Mouse (Mus musculus) adrenal gland, adult 18-20 months (tissue): ENCODE measurements at regions not wholly inside any gene's neighbourhood (a gene's known extent, or its start where the extent isn't known, plus 50 kb on each side); places are given as distances from the start of the nearest gene placed in this dataset.
A peak's percentile ranks its signal among the peaks of the same experiment; 100 is the strongest.
"Not testable (repeated sequence)": the region's sequence is repeated elsewhere in the genome, so short reads cannot be mapped to it uniquely, and the experiment has no call there.

Experiments used
- DNase-seq, 2 experiments: peaks; one replicate each; pipeline ENCODE4 v3.0.0; 2021 to 2022; ENCODE audit warnings: low spot score in 2 of 2

GRCm38 (mm10) chr10:103507051-103507450, 139.5 kb downstream of the Slc6a15 start:
- not testable (repeated sequence) for DNase-seq

DNA sequence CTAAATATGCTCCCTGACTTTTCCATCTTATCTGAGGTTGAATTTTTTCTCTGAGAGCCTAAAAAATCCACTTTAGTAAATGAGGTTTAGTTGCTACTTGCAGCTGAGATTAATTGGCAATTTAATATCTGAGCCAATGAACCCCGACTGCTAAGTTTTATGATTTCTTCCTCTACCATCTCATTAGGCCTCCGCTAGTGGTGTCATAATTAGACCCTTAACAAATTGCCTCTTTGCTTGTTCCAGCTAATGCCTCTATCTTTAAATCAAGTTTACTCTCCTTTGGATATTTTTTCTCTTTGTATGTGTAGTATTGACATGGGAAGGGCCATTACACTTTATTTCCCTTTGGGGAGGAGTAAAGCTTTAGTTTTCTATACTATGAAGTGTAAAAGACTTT, 176.9 kb downstream of the Slc6a15 start:
- DNase-seq = no peak

DNA sequence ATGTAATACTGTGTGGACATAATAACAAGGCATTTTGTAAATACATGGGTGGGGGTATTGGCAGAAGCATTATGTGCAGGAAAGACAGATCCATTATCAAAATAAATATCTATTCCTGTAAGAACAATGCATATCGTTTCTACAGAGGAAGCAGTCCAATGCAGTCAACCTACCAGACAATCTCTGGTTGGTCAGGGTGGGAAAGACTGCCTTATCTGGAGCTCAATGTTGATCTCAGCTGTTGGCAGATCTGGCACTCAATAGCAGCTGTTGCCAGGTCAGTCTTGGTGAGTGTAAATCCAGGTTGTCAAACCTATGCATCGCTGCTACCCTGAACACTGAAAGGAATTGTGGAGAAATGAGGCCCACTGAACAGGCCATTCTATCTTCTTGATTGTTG, 181.9 kb downstream of the Slc6a15 start:
- no peak for DNase-seq

DNA sequence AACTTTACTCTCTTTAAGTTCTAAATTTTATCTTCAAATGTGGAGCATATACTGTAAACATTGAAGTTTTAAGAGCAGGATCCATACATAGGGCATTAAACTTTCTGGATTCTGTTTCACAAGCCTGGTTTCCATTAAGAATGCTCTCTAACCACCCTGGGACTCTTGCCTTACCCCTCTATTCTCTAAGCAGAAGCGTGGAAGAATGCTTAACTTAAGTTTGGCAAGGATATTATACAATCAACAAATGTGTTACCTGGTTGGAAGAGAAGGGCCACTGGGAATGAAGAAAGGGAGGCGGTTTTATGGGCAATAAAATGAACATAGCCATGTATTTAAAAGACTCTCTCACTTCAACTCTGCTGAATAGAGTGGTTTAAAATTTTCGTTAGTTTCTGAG, 217.5 kb downstream of the Slc6a15 start:
- DNase-seq = no peak

DNA sequence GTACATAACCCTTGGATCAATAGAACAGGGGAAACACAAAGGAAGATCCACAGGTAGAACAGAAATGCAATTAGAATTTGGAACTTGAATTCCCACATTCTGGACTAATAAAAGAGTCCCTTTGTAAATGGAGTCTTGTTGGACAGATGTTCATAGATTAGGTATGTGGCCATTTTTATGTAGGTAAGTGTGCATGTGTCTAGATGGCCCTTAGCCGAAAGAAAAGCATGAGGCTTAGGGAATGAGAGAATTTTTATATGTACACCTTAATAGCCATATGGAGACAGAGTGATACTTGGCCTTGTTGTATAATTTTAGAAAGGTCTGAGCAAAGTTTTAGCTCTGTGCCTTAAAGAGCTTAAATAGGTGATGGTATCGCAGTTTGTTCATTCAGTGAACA, 217.9 kb downstream of the Slc6a15 start:
- no peak for DNase-seq

GRCm38 (mm10) chr10:103591985-103592384, 224.4 kb downstream of the Slc6a15 start:
- DNase-seq = no peak

- no peak for DNase-seq
Observed at GRCm38 (mm10) chr10:103641162-103641561, 273.6 kb downstream of the Slc6a15 start.

DNA sequence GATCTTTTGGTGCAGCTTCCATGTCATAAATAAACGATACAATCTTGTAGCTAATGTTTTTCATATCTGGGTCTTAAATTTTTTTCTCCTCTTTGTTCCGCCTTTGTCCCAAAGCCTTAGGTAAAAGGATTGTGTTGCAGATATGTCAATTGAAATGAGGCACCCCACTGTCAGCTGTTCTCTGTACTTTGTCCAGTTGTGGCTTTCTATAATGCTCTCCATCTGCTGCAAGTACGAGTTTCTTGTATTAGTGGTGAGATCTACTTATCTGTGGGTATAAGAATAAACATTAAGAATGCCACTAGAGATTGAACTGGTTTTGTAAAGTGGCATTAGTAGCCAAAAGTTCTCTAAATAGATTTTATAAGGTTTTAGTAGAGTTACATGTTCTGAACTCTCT, 282.3 kb downstream of the Slc6a15 start:
- no peak for DNase-seq

DNA sequence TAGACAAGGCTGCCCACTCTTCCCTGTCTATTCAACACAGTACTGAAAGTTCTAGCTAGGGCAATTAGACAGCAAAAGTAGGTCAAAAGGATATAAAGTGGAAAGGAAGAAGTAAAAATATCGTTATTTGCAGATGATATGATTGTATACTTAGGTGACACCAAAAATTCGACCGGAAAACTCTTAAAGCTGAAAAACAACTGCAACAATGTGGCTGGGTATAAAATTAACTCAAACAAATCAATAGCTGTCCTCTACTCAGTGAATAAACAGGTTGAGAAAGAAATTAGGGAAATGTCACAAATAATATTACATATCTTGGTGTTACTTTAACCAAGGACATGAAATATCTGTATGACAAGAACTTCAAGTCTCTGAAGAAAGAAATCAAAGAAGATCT, 305.5 kb downstream of the Slc6a15 start:
- no peak for DNase-seq

DNA sequence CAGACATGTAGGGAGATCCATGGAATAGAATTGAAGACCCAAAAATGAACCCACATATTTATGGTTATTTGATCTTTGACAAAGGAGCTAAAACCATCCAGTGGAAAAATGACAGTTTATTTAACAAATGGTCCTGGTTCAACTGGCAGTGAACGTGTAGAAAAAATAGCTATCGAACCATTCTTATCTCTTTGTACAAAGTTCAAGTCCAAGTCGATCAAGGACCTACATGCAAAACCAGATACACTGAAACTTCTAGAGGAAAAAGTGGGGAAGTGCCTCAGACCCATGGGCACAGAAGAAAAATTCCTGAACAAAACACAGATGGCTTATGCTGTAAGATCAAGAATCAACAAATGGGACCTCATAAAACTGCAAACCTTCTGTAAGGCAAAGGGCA, 306.2 kb downstream of the Slc6a15 start:
- no peak for DNase-seq

GRCm38 (mm10) chr10:103692682-103693081, 325.1 kb downstream of the Slc6a15 start:
- DNase-seq = no peak

- no peak for DNase-seq
Observed at GRCm38 (mm10) chr10:103715080-103715725, 347.6 kb downstream of the Slc6a15 start.

- DNase-seq = no peak
Observed at GRCm38 (mm10) chr10:103718998-103719662, 351.5 kb downstream of the Slc6a15 start.

DNA sequence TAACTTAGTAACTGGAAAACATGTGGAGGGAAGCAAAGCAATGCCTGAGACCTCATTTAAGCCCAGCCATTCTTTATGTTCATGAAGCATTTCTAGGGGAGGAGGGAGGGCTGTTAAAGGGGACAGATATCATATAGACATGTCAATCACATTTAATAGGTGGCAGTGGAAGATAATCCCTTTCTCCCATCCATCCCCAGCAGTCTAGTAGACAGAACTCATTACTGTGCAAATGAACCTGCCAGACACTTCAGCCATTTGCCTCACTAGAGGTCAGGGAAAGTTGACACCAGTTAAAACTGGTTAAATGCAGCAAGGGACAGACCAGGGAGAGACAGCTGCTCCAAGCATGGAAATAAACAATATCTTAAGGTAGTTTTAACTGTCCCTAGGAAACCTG, 359.1 kb downstream of the Slc6a15 start:
- no peak for DNase-seq

DNA sequence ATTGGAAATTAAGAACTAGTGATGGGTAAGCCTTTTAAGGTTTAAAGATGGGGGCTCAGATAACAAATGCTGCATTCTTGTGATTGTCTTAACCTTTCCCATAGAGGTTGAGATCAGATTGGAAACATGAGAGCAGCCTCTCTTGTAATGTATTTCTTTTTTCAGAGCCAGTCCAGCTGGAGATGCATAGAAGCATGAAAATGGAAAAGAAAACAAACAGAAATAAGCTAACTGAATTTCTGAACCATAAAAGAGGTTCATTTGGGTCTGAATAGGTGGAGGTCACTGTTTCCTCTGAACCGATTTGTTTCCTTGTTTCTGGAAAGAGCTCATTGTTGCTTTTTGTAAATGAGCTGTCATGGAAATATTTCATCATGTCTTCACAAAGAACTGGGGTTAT, 363.9 kb downstream of the Slc6a15 start:
- no peak for DNase-seq

DNA sequence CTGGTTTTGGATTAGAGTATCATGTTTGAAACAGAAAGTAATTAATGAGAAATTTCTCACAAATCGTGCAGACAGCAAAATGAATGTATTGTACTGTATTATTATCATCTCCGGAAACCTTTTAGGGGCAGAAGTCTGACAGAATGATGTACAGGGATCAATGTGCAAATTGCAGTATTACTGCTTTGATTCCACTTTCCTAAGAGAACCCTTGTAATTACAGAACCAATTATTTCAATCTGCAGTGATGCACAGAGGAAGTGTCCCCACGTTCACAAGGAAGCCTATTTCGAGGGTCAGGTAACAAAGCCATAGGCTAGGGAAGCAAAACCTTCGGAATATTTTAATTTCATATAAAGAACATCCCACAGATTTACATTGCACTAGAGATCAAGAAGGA, 364.4 kb downstream of the Slc6a15 start:
- DNase-seq = no peak

DNA sequence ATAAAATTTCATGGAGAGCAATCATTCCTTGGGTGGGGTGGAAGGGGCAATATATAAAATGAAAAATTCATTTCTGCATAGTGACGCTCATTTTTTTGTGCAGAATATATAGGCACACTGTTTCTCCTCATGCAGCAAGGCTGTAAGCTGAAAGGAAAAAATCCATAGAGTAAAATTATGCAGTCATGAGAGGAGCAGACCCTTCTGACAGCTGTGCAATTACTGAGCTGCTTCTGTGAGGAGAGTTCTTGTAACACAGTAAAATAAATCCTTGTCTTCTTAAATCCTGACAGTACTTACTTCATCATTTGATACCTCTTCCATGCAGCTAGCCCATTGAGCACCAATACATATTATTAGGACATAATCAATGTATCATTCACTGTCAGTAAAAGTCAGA, 362.7 kb upstream of the Gm21293 start:
- DNase-seq = no peak

DNA sequence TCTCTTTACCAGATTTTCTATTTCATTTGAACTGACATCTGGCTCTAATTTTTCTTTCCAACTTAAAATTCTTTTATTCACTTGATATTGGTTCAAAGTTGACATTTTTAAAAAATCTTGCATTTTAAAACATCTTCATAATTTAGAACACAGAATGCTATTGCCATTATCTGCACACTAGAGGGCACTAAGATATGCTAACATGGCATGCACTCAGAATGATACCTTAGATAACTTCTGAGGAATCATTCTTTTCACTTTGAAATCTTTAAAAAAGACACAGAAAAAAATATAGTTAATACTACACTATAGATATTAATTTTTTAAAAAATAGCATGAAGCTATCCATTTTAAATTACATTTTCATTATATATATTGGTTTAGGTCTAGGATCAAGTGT, 357.9 kb upstream of the Gm21293 start:
- DNase-seq = no peak

DNA sequence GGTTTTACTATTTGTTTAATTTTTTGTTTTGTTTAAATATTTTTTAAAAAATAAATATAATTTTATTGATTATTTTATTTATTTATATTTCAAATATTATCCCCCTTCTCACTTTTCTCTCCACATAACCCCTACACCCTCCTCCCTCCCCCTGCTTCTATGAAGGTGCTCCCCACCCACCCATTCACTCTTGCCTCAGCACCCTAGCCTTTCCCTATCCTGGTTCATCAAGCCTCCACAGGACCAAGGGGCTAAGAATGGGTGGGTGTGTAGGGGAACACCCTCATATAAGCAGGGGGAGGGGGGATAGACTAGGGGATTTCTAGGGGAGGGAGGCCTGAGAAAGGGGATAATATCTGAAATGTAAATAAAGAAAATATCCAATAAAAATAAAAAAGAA, 313.7 kb upstream of the Gm21293 start:
- DNase-seq = no peak

GRCm38 (mm10) chr10:103832063-103832462, 310.7 kb upstream of the Gm21293 start:
- DNase-seq = no peak

DNA sequence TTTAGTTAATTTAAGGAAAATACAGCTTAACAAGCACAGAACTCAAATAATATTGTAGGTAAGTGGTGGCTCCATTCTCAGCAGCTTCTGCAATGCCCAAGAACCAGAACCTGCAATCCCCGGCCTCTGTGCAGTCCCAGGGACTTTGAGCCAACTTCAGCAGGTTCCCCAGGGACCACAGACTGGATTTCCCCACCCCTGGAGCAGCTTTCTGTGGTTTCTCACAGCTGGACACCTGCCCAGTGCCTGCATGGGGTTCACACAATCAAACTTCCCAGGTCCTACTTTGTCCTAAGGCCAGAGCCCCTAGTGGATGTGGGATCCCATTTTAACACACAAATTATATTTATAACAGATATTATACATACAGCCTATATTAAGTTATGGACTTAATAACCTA, 287.6 kb upstream of the Gm21293 start:
- DNase-seq = peak in 1 of 2 experiments; percentile 21

GRCm38 (mm10) chr10:103860890-103861289, 281.9 kb upstream of the Gm21293 start:
- DNase-seq = no peak

DNA sequence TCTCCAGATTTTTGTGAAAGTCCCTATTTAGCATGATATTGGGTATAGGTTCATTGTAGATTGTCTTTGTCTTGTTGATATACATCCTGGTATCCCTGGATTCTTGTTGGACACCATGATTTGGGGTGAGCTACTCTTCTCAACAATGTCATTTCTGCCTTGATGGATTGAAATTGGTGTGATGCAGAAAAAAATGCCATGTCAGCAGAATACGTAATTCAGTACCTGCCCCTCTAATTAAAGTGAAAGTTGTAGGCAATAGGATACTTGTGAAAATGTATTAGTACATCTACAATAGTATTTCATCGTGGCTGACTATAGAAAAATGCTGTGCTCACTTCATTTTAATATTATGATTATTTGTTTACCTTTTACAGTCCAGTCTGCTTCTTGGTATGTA, 280.7 kb upstream of the Gm21293 start:
- no peak for DNase-seq
